Mouse (Mus musculus) lung, embryonic 15.5 days (tissue): ENCODE measurements at regions not wholly inside any gene's neighbourhood (a gene's known extent, or its start where the extent isn't known, plus 50 kb on each side); places are given as distances from the start of the nearest gene placed in this dataset.

ENCODE experiments used
- ATAC-seq: fragments of 200-750 bp; cut with Nextera tagmentation; 2 replicates; pipeline ENCODE4 v1.8.0; 2017; ENCODE audit warnings: moderate number of reproducible peaks, borderline replicate concordance; ENCODE audit not compliant: low FRiP score, low TSS enrichment; ENCODE audit errors: extremely low read depth
- H3K27ac ChIP-seq: fragments of 300-500 bp; sonication (generic); 2 replicates; pipeline ENCODE4 v1.5.1; 2015; ENCODE audit warnings: moderate library complexity, mild to moderate bottlenecking, inconsistent platforms
- H3K27me3 ChIP-seq: fragments of 300-500 bp; sonication (generic); 2 replicates; pipeline ENCODE4 v1.6.1; 2015; ENCODE audit warnings: inconsistent platforms
- H3K36me3 ChIP-seq: fragments of 300-500 bp; sonication (generic); 2 replicates; pipeline ENCODE4 v1.6.1; 2015; ENCODE audit warnings: inconsistent platforms
- H3K4me1 ChIP-seq: fragments of 300-500 bp; sonication (generic); 2 replicates; pipeline ENCODE4 v1.6.1; 2015; ENCODE audit warnings: inconsistent platforms
- H3K4me2 ChIP-seq: fragments of 300-500 bp; sonication (generic); 2 replicates; pipeline ENCODE4 v1.6.1; 2015; ENCODE audit warnings: inconsistent platforms, mild to moderate bottlenecking, moderate library complexity
- H3K4me3 ChIP-seq: fragments of 300-500 bp; sonication (generic); 2 replicates; pipeline ENCODE4 v1.5.1; 2015; ENCODE audit warnings: mild to moderate bottlenecking, inconsistent platforms
- H3K9ac ChIP-seq: fragments of 300-500 bp; sonication (generic); 2 replicates; pipeline ENCODE4 v1.6.1; 2015; ENCODE audit warnings: inconsistent platforms
- H3K9me3 ChIP-seq: fragments of 300-500 bp; sonication (generic); 2 replicates; pipeline ENCODE4 v1.6.1; 2016; ENCODE audit warnings: inconsistent platforms
- WGBS: fragments of 180-500 bp; shearing (Covaris S2); methylation state at CpG from one replicate; pipeline ENCODE4 v1.1.7; 2015; 5-methylcytosine and 5-hydroxymethylcytosine counted together

- Histone ChIP-seq H3K4me1 (peaks cover 19% of the 10 kb centered on the region), H3K4me2 (no peak overlapping the region), H3K9ac (no peak overlapping the region), H3K4me3 (no peak overlapping the region), H3K27ac (no peak overlapping the region), H3K9me3 (no peaks in the 10 kb centered on the region), H3K27me3 (no peaks in the 10 kb centered on the region), H3K36me3 (no peaks in the 10 kb centered on the region)
- no peak for ATAC-seq
- WGBS: 7% methylated on average over 9 of the region's 9 CpGs
These were observed 66.6 kb upstream of the BC052040 start for GRCm38 (mm10) chr2:115514831-115515428.

GRCm38 (mm10) chr2:115515470-115515869 is 66.0 kb upstream of the BC052040 start:
- no peak overlapping the region for H3K9ac ChIP-seq
- H3K9me3 ChIP-seq: no peaks in the 10 kb centered on the region
- peaks cover 19% of the 10 kb centered on the region for H3K4me1 ChIP-seq
- H3K36me3 ChIP-seq: no peaks in the 10 kb centered on the region
- H3K27ac ChIP-seq: no peak overlapping the region
- no peak overlapping the region for H3K4me2 ChIP-seq
- H3K4me3 ChIP-seq: no peak overlapping the region
- ATAC-seq: no peak
- 78% methylated on average over 6 of the region's 6 CpGs for WGBS
- no peaks in the 10 kb centered on the region for H3K27me3 ChIP-seq

GRCm38 (mm10) chr2:115516824-115517223 is 64.7 kb upstream of the BC052040 start:
- Histone ChIP-seq H3K4me3 (no peak overlapping the region), H3K9ac (no peak overlapping the region), H3K27ac (no peak overlapping the region), H3K27me3 (no peaks in the 10 kb centered on the region), H3K4me1 (peaks cover 19% of the 10 kb centered on the region), H3K9me3 (no peaks in the 10 kb centered on the region), H3K36me3 (no peaks in the 10 kb centered on the region), H3K4me2 (no peak overlapping the region)
- ATAC-seq: no peak
- 33% methylated on average over 2 of the region's 2 CpGs for WGBS

GRCm38 (mm10) chr2:115519974-115520373 is 61.5 kb upstream of the BC052040 start:
- Histone ChIP-seq H3K4me1 (0 out of 2 replicates have a peak, but pooled peaks cover under 1% of the 10 kb centered on the region), H3K9ac (no peak overlapping the region), H3K27me3 (no peaks in the 10 kb centered on the region), H3K27ac (no peak overlapping the region), H3K9me3 (no peaks in the 10 kb centered on the region), H3K4me3 (no peak overlapping the region), H3K36me3 (no peaks in the 10 kb centered on the region), H3K4me2 (no peak overlapping the region)
- ATAC-seq: no peak
- WGBS: 64% methylated on average over 5 of the region's 5 CpGs

- Histone ChIP-seq H3K4me3 (no peak overlapping the region), H3K4me2 (no peak overlapping the region), H3K27me3 (no peaks in the 10 kb centered on the region), H3K4me1 (no peaks in the 10 kb centered on the region), H3K27ac (no peak overlapping the region), H3K36me3 (no peaks in the 10 kb centered on the region), H3K9ac (no peak overlapping the region), H3K9me3 (no peaks in the 10 kb centered on the region)
- 45% methylated on average over 10 of the region's 10 CpGs for WGBS
- ATAC-seq: no peak
These were observed 60.9 kb upstream of the BC052040 start for GRCm38 (mm10) chr2:115520413-115521139.

GRCm38 (mm10) chr2:115529878-115530277 is 51.6 kb upstream of the BC052040 start:
- WGBS: 71% methylated on average over 2 of the region's 2 CpGs
- Histone ChIP-seq H3K9ac (no peak overlapping the region), H3K27me3 (no peaks in the 10 kb centered on the region), H3K27ac (no peak overlapping the region), H3K4me3 (no peak overlapping the region), H3K4me2 (no peak overlapping the region), H3K9me3 (no peaks in the 10 kb centered on the region), H3K4me1 (no peaks in the 10 kb centered on the region), H3K36me3 (no peaks in the 10 kb centered on the region)
- ATAC-seq: no peak
